Mouse (Mus musculus): ENCODE measurements around the gene Plxna2.

DNA sequence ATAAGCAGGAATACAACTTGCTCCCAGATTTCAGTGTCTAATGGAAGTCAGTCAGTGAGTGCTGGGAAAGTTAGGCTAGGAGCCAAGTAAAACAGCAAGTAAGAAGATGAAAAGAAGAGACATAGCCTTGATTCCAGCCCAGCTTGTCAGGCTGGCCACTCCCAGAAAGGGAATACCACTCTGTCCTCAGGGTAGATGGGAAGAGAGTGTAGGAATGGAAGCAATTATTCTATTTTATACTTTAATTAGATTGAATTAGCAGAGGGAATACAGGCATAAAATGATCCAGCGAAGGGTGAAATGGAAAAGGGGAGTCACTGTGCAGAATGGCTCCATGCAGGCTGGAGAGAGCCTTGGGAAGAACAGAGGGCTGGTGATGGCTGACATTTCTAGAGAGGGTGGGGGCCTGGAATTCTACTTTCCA is 99.4 kb downstream of the Plxna2 start:
- TF ChIP-seq CTCF (IDR thresholded peaks at IDR 0.05; ENCODE audit: low read depth, low read length) (no peak), POLR2A (IDR thresholded peaks at IDR 0.05; ENCODE audit: borderline replicate concordance, low read depth, low read length) (no peak)
